Comparison of ENCODE assay signal across 8 mouse cellular contexts in the genomic region with DNA sequence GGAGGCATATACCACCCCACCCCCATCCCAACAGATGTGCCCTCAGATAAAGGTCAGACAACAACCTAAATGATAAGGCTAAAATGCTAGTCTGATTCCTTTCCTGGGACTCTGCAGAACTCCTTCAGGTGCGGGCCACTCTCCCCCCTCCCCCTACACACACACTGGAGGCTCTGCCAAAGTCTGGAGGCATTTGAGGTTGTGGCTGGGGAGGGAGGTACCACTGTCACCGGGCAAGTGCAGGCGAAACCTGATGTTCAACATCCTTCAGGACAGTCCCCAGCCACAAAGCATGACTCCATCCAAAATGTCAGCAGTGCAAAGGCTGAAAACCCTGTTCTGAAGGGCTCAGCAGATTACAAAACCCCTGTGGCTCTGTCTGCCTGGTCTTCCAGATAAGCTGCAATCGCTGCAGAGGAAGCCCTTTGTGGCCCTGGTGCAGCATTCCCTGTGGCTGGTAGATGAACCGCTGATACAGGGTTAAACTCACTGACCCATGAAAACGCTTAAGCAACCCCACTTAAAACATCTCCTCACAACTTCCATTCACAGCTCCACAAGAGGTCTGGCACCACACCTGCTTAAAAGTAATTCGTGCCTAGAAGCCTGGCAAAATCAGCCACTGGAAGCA.
DNase-seq lines count a peak whose midpoint lies in the region; ATAC-seq and TF ChIP-seq lines count a peak whose summit lies in the region.

No protein-coding gene starts in this region.

- no peaks in the 10 kb centered on the region for H3K9me3 ChIP-seq in liver, embryonic 13.5 days (replicated peaks)
- H3K9me3 ChIP-seq in neural tube, embryonic 14.5 days (ENCODE audit: control insufficient read depth, low read length): no peaks in the 10 kb centered on the region

- peak overlapping the region; percentile 80 for H3K27ac ChIP-seq in gastrocnemius, adult 2 months
- H3K27ac ChIP-seq in liver, embryonic 13.5 days: no peak overlapping the region; the same call in 1 of the 2 replicates
- no peak overlapping the region for H3K27ac ChIP-seq in neural tube, embryonic 14.5 days (ENCODE audit: low read depth, low read length)

- H3K4me1 ChIP-seq in liver, embryonic 13.5 days (replicated peaks): peaks cover 56% of the 10 kb centered on the region
- H3K4me1 ChIP-seq in neural tube, embryonic 14.5 days (ENCODE audit: control insufficient read depth, insufficient read depth, low read length): peaks cover 20% of the 10 kb centered on the region

- peak; percentile 69 for ATAC-seq in liver, embryonic 13.5 days (ENCODE audit: low read depth)
- no peak for ATAC-seq in neural tube, embryonic 14.5 days (ENCODE audit: low read depth)

- TF ChIP-seq CTCF in gastrocnemius, adult 2 months (IDR thresholded peaks at IDR 0.05): no peak

- H3K4me2 ChIP-seq in liver, embryonic 13.5 days: peak overlapping the region; percentile 17; the same call in 1 of the 2 replicates
- H3K4me2 ChIP-seq in neural tube, embryonic 14.5 days (ENCODE audit: low read depth, low read length): peak overlapping the region; percentile 18; the same call in 1 of the 2 replicates

- peaks cover 8% of the 10 kb centered on the region for H3K27me3 ChIP-seq in liver, embryonic 13.5 days
- no peaks in the 10 kb centered on the region for H3K27me3 ChIP-seq in neural tube, embryonic 14.5 days (ENCODE audit: control insufficient read depth, insufficient read depth, low read length)

- no peaks in the 10 kb centered on the region for H3K36me3 ChIP-seq in liver, embryonic 13.5 days
- no peaks in the 10 kb centered on the region for H3K36me3 ChIP-seq in neural tube, embryonic 14.5 days (ENCODE audit: control insufficient read depth, insufficient read depth, low read length)

- intact Hi-C loops in gastrocnemius, adult 2 months (cut with DNase I): loop anchor here (5.0 kb wide), 1 partner anchor 35 kb away; no protein-coding TSS in a partner anchor

- peak overlapping the region; percentile 65 for H3K4me3 ChIP-seq in gastrocnemius, adult 2 months
- H3K4me3 ChIP-seq in liver, embryonic 13.5 days (replicated peaks): no peak overlapping the region
- no peak overlapping the region; the same call in 1 of the 2 replicates for H3K4me3 ChIP-seq in neural tube, embryonic 14.5 days (ENCODE audit: low read depth, low read length)

- no peak overlapping the region for H3K9ac ChIP-seq in liver, embryonic 13.5 days
- 0 out of 2 replicates have a peak overlapping the region, but pooled peaks have one; percentile 8 for H3K9ac ChIP-seq in neural tube, embryonic 14.5 days (replicated peaks; ENCODE audit: low read depth, low read length)

- WGBS in liver, embryonic 13.5 days (ENCODE audit: insufficient replicate concordance): 0% methylated on average over 7 of the region's 7 CpGs
- WGBS in neural tube, embryonic 14.5 days: 8% methylated on average over 7 of the region's 7 CpGs

- peak; percentile 15 for DNase-seq in gastrocnemius, adult 2 months
- no peak for DNase-seq in gastrocnemius, adult 8-10 months (ENCODE audit: low spot score in 2 of 2)
- peak; percentile 78 for DNase-seq in embryo, embryonic 10 days (ENCODE audit: low spot score)
- peak; percentile 80 for DNase-seq in induced T-regulatory cell, adult 2 months (ENCODE audit: low read depth)
- no peak for DNase-seq in liver, embryonic 13.5 days
- DNase-seq in layer of hippocampus, postnatal 14 days (ENCODE audit: low spot score in 2 of 2): no peak
- no peak for DNase-seq in left cerebral cortex, adult 8-10 months (ENCODE audit: low spot score in 2 of 2)

Comparison
In these comparisons a context has a peak if more than half of its experiments do, and no peak if none do; other contexts are left out.
1. DNase-seq: peak in gastrocnemius, adult 2 months (single experiment), embryo, embryonic 10 days (single experiment) and induced T-regulatory cell, adult 2 months (single experiment); none in gastrocnemius, adult 8-10 months (0 of 2), liver, embryonic 13.5 days (single experiment), layer of hippocampus, postnatal 14 days (0 of 2) and left cerebral cortex, adult 8-10 months (0 of 2).